Mouse (Mus musculus): ENCODE measurements around the gene Engase. TPM values are rescaled to one million over a fixed set of nuclear protein-coding genes. Genes with fewer than 3 reads are reported as not detected.

The Engase gene
- total RNA-seq, 2 experiments from 2014 or later = 14.0 to 14.4 TPM

- no peak for DNase-seq (ENCODE audit: low spot score in 2 of 2)
Measured at GRCm38 (mm10) chr11:118520932-118521331, 44.3 kb downstream of the Engase start.

GRCm38 (mm10) chr11:118523496-118524145, 47.0 kb downstream of the Engase start:
- DNase-seq (ENCODE audit: low spot score in 2 of 2) = no peak

- no peak for DNase-seq (ENCODE audit: low spot score in 2 of 2)
Measured at GRCm38 (mm10) chr11:118525059-118525458, 48.4 kb downstream of the Engase start.

GRCm38 (mm10) chr11:118528761-118529160, 52.1 kb downstream of the Engase start:
- no peak for DNase-seq (ENCODE audit: low spot score in 2 of 2)

GRCm38 (mm10) chr11:118530313-118530712, 53.7 kb downstream of the Engase start:
- no peak for DNase-seq (ENCODE audit: low spot score in 2 of 2)

- peak; percentile 59 to 65 for DNase-seq (ENCODE audit: low spot score in 2 of 2)
Measured at GRCm38 (mm10) chr11:118534382-118535092, 57.9 kb downstream of the Engase start.

- DNase-seq (ENCODE audit: low spot score in 2 of 2) = no peak
Measured at GRCm38 (mm10) chr11:118538008-118538407, 61.4 kb downstream of the Engase start.

Other genes starting within 250 kb of the Engase start
- gene Cyth1, start 228.2 kb upstream of the Engase start, total RNA-seq (2021) = 10 to 100 TPM; 59.3 to 63.5 TPM
- 10 to 100 TPM; 23.2 to 26.7 TPM for gene Usp36, start 186.6 kb upstream of the Engase start, total RNA-seq (2021)
- 1 to 10 TPM; 1.8 to 2.6 TPM for gene Cep295nl, start 134.3 kb upstream of the Engase start, total RNA-seq (2021)
- gene Timp2, start 121.1 kb upstream of the Engase start, total RNA-seq (2021) = 100 to 1,000 TPM; 255 to 337 TPM
- gene Lgals3bp, start 74.7 kb upstream of the Engase start, total RNA-seq (2021) = 10 to 100 TPM in 1 of 2 experiments, 1 to 10 TPM in 1; 9.3 to 10.7 TPM
- gene Cant1, start 57.7 kb upstream of the Engase start, total RNA-seq (2021) = 10 to 100 TPM; 37.9 to 39.6 TPM
- 1 to 10 TPM; 4.2 to 4.9 TPM for gene C1qtnf1, start 48.6 kb upstream of the Engase start, total RNA-seq (2021)

Data from layer of hippocampus, postnatal 10 days (tissue).